Mouse (Mus musculus) thymus, adult 2 months (tissue): ENCODE measurements at regions not wholly inside any gene's neighbourhood (a gene's known extent, or its start where the extent isn't known, plus 50 kb on each side); places are given as distances from the start of the nearest gene placed in this dataset.

ENCODE experiments used
- CTCF ChIP-seq: fragments of 200-500 bp; IDR thresholded peaks from 2 replicates; pipeline ENCODE4 v1.5.1; 2012; ENCODE audit warnings: mild to moderate bottlenecking, control low read depth, low read length, moderate library complexity, borderline replicate concordance; ENCODE audit not compliant: control insufficient read depth, poor library complexity, insufficient read depth; ENCODE audit errors: extremely low read depth
- POLR2A ChIP-seq: fragments of 200-500 bp; IDR thresholded peaks from 2 replicates; pipeline ENCODE4 v1.6.1; 2012; ENCODE audit warnings: mild to moderate bottlenecking, low read length, control low read depth, moderate library complexity; ENCODE audit not compliant: control insufficient read depth, poor library complexity, insufficient read depth; ENCODE audit errors: extremely low read depth

DNA sequence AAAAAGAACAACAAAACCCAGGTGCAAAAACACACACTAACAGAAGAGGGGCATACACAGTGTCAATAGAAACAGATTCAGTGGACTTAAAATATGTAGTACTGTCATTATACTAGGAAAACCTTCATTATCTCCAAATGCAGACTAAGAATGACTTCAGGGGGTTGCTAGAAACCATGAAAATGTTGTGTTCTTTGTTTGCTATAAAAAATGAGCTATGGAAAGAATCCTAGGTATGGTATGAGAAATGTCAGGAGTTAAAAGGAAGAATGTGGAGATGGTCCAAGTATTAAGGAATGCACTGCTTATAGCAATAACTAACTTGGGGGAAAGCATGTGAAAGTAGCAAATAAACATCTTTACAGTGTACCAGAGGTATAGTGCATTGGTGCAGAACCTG, 910.2 kb upstream of the B3galt2 start:
- TF ChIP-seq POLR2A: no peak
- no peak for TF ChIP-seq CTCF
